ENCODE assay signal across 9 mouse cellular contexts in the genomic region with DNA sequence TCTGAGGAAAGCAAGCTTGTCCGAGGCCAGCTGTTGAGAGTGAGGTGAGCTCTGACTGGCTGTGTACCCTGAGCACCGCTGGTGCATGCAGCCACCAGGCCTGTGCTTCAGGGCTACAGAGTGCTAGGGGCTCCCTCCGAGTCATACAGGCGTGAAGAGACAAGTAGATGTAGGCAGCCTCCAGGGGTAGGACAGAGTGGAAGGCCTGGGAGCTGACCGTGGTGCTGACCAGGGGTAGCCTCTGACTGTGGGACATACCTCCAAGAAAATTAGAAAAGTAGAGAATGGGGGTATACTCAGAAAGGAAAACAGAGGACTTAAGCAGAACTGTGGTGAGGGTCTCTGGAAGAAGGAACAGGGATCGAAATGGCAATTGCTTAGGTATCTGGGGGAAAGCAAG.
DNase-seq lines count a peak whose midpoint lies in the region; ATAC-seq and TF ChIP-seq lines count a peak whose summit lies in the region.
"Had no signal": no experiment of that assay in that cellular context is flagged by ENCODE, and none has a peak within 500 bp of the region (broad histone marks: within the 10 kb centered on the region; RNA-seq: fewer than 3 reads in every experiment).

No protein-coding gene starts in this region.

- H3K27me3 ChIP-seq in intestine, embryonic 16.5 days (replicated peaks; ENCODE audit: control insufficient read depth, insufficient read depth, low read length) = no peaks in the 10 kb centered on the region
- no peaks in the 10 kb centered on the region for H3K27me3 ChIP-seq in intestine, embryonic 15.5 days (replicated peaks)
- H3K27me3 ChIP-seq in limb, embryonic 14.5 days (ENCODE audit: control insufficient read depth, insufficient read depth, low read length) = no peaks in the 10 kb centered on the region
- H3K27me3 ChIP-seq: neural tube, embryonic 13.5 days had no signal

- peak; percentile 63 for DNase-seq in ES-CJ7 (ENCODE audit: low read depth, low spot score)
- peak; percentile 65 for DNase-seq in limb, embryonic 14.5 days (ENCODE audit: low spot score)
- no peak for DNase-seq in spleen, adult 12 weeks (ENCODE audit: low spot score)
- DNase-seq in right cerebral cortex, adult 2 months (ENCODE audit: low spot score in 2 of 2) = no peak

- no peak overlapping the region for H3K4me3 ChIP-seq in intestine, embryonic 16.5 days (ENCODE audit: low read length)
- no peak overlapping the region for H3K4me3 ChIP-seq in intestine, embryonic 15.5 days (replicated peaks)
- H3K4me3 ChIP-seq in limb, embryonic 14.5 days (replicated peaks; ENCODE audit: low read length) = no peak overlapping the region
- H3K4me3 ChIP-seq: neural tube, embryonic 13.5 days had no signal

- no peak overlapping the region for H3K27ac ChIP-seq in intestine, embryonic 16.5 days (ENCODE audit: low read length)
- H3K27ac ChIP-seq in intestine, embryonic 15.5 days = no peak overlapping the region
- H3K27ac ChIP-seq in limb, embryonic 14.5 days (replicated peaks; ENCODE audit: low read depth, low read length) = no peak overlapping the region
- H3K27ac ChIP-seq: neural tube, embryonic 13.5 days had no signal

- peak; percentile 56 for ATAC-seq in intestine, embryonic 16.5 days
- no peak for ATAC-seq in intestine, embryonic 15.5 days
- peak; percentile 65 for ATAC-seq in common myeloid progenitor, adult 5-6 weeks (replicated peaks; ENCODE audit: low read depth, poor library complexity, severe bottlenecking)
- ATAC-seq in limb, embryonic 14.5 days (ENCODE audit: low FRiP score, low read depth) = no peak
- no peak for ATAC-seq in inflammation-experienced regulatory T-cells, adult 6 months

- no peak overlapping the region for H3K9ac ChIP-seq in intestine, embryonic 16.5 days (ENCODE audit: low read depth, low read length)
- no peak overlapping the region for H3K9ac ChIP-seq in intestine, embryonic 15.5 days
- no peak overlapping the region for H3K9ac ChIP-seq in limb, embryonic 14.5 days (ENCODE audit: low read depth, low read length, severe bottlenecking)
- H3K9ac ChIP-seq: neural tube, embryonic 13.5 days had no signal

- H3K9me3 ChIP-seq in intestine, embryonic 16.5 days (ENCODE audit: control insufficient read depth, low read length) = no peaks in the 10 kb centered on the region
- no peaks in the 10 kb centered on the region for H3K9me3 ChIP-seq in intestine, embryonic 15.5 days
- H3K9me3 ChIP-seq in limb, embryonic 14.5 days (ENCODE audit: control insufficient read depth, low read length) = no peaks in the 10 kb centered on the region
- H3K9me3 ChIP-seq: neural tube, embryonic 13.5 days had no signal

- H3K4me1 ChIP-seq in intestine, embryonic 16.5 days (ENCODE audit: control insufficient read depth, insufficient read depth, low read length) = no peaks in the 10 kb centered on the region
- H3K4me1 ChIP-seq in intestine, embryonic 15.5 days (replicated peaks) = no peaks in the 10 kb centered on the region
- H3K4me1 ChIP-seq in limb, embryonic 14.5 days (ENCODE audit: control insufficient read depth, insufficient read depth, low read length) = no peaks in the 10 kb centered on the region

- no peak overlapping the region for H3K4me2 ChIP-seq in intestine, embryonic 16.5 days (ENCODE audit: low read depth, low read length)
- H3K4me2 ChIP-seq in intestine, embryonic 15.5 days (replicated peaks) = no peak overlapping the region
- H3K4me2 ChIP-seq in limb, embryonic 14.5 days (replicated peaks; ENCODE audit: low read depth, low read length, severe bottlenecking) = no peak overlapping the region
- H3K4me2 ChIP-seq: neural tube, embryonic 13.5 days had no signal

- no peaks in the 10 kb centered on the region for H3K36me3 ChIP-seq in intestine, embryonic 16.5 days (ENCODE audit: control insufficient read depth, insufficient read depth, low read length)
- H3K36me3 ChIP-seq in intestine, embryonic 15.5 days = no peaks in the 10 kb centered on the region
- no peaks in the 10 kb centered on the region for H3K36me3 ChIP-seq in limb, embryonic 14.5 days (ENCODE audit: control insufficient read depth, insufficient read depth, low read length)
- H3K36me3 ChIP-seq: neural tube, embryonic 13.5 days had no signal

- 34% methylated on average over 6 of the region's 6 CpGs for WGBS in intestine, embryonic 16.5 days
- WGBS in intestine, embryonic 15.5 days = 30% methylated on average over 6 of the region's 6 CpGs
- WGBS in limb, embryonic 14.5 days = 32% methylated on average over 6 of the region's 6 CpGs

- TF ChIP-seq POLR2A in limb, embryonic 14.5 days (IDR thresholded peaks at IDR 0.05; ENCODE audit: borderline replicate concordance, extremely low read depth, insufficient read depth, insufficient read length) = no peak

Comparison
In these comparisons a context has a peak if more than half of its experiments do, and no peak if none do; other contexts are left out.
1. ATAC-seq: peak in intestine, embryonic 16.5 days (single experiment) and common myeloid progenitor, adult 5-6 weeks (single experiment); none in intestine, embryonic 15.5 days (single experiment), limb, embryonic 14.5 days (single experiment) and inflammation-experienced regulatory T-cells, adult 6 months (single experiment).
2. DNase-seq: peak in ES-CJ7 (single experiment) and limb, embryonic 14.5 days (single experiment); none in spleen, adult 12 weeks (single experiment) and right cerebral cortex, adult 2 months (0 of 2).